Mouse (Mus musculus) kidney, adult 2 months (tissue): ENCODE data around the gene Sult2b1.

ENCODE experiments used
- CTCF ChIP-seq: fragments of 200-500 bp; conservative IDR thresholded peaks from 2 replicates; pipeline ENCODE4 v1.5.1; 2011; ENCODE audit warnings: low read depth, mild to moderate bottlenecking, control low read depth, low read length, moderate library complexity, mixed read lengths; ENCODE audit not compliant: insufficient read depth, insufficient read length
- POLR2A ChIP-seq: fragments of 200-500 bp; IDR thresholded peaks from one replicate; pipeline ENCODE4 v1.6.1; 2011; ENCODE audit warnings: low read depth, low read length, control low read depth

- TF ChIP-seq CTCF (no peak), POLR2A (no peak)
Observed at GRCm38 (mm10) chr7:45800001-45800400, 15.5 kb upstream of the Sult2b1 start.
